26 mouse cellular contexts compared by ENCODE assay signal in the genomic region with DNA sequence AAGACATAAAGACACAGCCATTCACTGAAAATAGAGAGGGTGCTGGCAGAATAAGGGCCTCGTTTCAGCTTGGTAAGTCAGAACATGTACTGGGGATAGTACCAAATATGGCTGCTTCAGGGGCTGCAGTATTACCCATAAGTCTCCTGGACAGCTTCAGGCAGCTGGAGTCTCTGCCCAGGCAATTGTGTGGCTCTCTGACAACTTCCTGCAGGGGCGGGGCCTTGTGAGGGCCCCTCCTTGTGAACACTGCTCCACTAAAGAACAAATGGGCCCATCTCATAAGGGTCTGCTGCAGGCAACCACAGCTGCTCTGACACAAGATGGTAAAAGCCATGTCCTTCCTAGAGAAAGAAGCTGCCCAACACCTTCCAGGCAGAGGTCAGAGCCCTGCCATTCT.
"Had no signal": no experiment of that assay in that cellular context is flagged by ENCODE, and none has a peak within 500 bp of the region (broad histone marks: within the 10 kb centered on the region; RNA-seq: fewer than 3 reads in every experiment).

No protein-coding gene starts in this region.

- H3K36me3 ChIP-seq: embryonic facial prominence, embryonic 10.5 days; embryonic facial prominence, embryonic 12.5 days; embryonic facial prominence, embryonic 13.5 days; embryonic facial prominence, embryonic 15.5 days; forebrain, embryonic 10.5 days; forebrain, embryonic 12.5 days; forebrain, embryonic 15.5 days; heart, embryonic 10.5 days had no signal

- H3K27ac ChIP-seq: embryonic facial prominence, embryonic 10.5 days; embryonic facial prominence, embryonic 12.5 days; embryonic facial prominence, embryonic 13.5 days; embryonic facial prominence, embryonic 15.5 days; forebrain, embryonic 10.5 days; forebrain, embryonic 12.5 days; forebrain, embryonic 13.5 days; forebrain, embryonic 15.5 days; gastrocnemius, adult 2 months; heart, adult 2 months had no signal

- H3K9me3 ChIP-seq: embryonic facial prominence, embryonic 10.5 days; embryonic facial prominence, embryonic 12.5 days; embryonic facial prominence, embryonic 13.5 days; embryonic facial prominence, embryonic 15.5 days; forebrain, embryonic 10.5 days; forebrain, embryonic 12.5 days; forebrain, embryonic 13.5 days; forebrain, embryonic 15.5 days; heart, embryonic 10.5 days had no signal

- H3K4me2 ChIP-seq: embryonic facial prominence, embryonic 12.5 days; embryonic facial prominence, embryonic 13.5 days; embryonic facial prominence, embryonic 15.5 days; forebrain, embryonic 12.5 days; forebrain, embryonic 13.5 days; forebrain, embryonic 15.5 days had no signal

- ATAC-seq: forebrain, embryonic 13.5 days; forebrain, embryonic 14.5 days; forebrain, embryonic 15.5 days; forebrain, embryonic 16.5 days; forebrain, postnatal 0 days had no signal

- H3K4me3 ChIP-seq: embryonic facial prominence, embryonic 10.5 days; embryonic facial prominence, embryonic 12.5 days; embryonic facial prominence, embryonic 13.5 days; embryonic facial prominence, embryonic 15.5 days; erythroblast, embryonic 14.5 days; forebrain, embryonic 10.5 days; forebrain, embryonic 12.5 days; forebrain, embryonic 13.5 days; forebrain, embryonic 15.5 days; gastrocnemius, adult 2 months; heart, adult 2 months; heart, embryonic 10.5 days had no signal

- H3K9ac ChIP-seq: embryonic facial prominence, embryonic 12.5 days; embryonic facial prominence, embryonic 13.5 days; embryonic facial prominence, embryonic 15.5 days; forebrain, embryonic 12.5 days; forebrain, embryonic 13.5 days; forebrain, embryonic 15.5 days; forebrain, postnatal 0 days had no signal

- DNase-seq: cerebellum, adult 9-11 months; cerebellum, postnatal 10 days; cerebellum, postnatal 25 days; cerebellum, postnatal 36 days; embryo, embryonic 11 days; forebrain, postnatal 0 days; gastrocnemius, adult 2 months; gastrocnemius, postnatal 10 days; gastrocnemius, postnatal 14 days; gastrocnemius, postnatal 25 days; gastrocnemius, postnatal 36 days; heart, adult 11 months; heart, adult 18-20 months; heart, adult 2 months had no signal

- H3K27me3 ChIP-seq: embryonic facial prominence, embryonic 12.5 days; embryonic facial prominence, embryonic 13.5 days; embryonic facial prominence, embryonic 15.5 days had no signal
